Mouse (Mus musculus): ENCODE measurements around the gene Gsta1. TPM values are rescaled to one million over a fixed set of nuclear protein-coding genes. Genes with fewer than 3 reads are reported as not detected.

Gene Gsta1
- polyA plus RNA-seq (2012; rRNA removed; ENCODE audit: low replicate concordance): 0.23 TPM in 1 of 2 replicates, not detected in the other

GRCm38 (mm10) chr9:78230461-78230860 is at the start of gene Gsta1:
Gene Gsta1, plus strand, starts transcription at chr9:78230656.

GRCm38 (mm10) chr9:78182474-78182873 is 48.0 kb upstream of the Gsta1 start, which contains the start of gene Gsta4:
Gene Gsta4, plus strand, starts transcription at chr9:78182774.

DNA sequence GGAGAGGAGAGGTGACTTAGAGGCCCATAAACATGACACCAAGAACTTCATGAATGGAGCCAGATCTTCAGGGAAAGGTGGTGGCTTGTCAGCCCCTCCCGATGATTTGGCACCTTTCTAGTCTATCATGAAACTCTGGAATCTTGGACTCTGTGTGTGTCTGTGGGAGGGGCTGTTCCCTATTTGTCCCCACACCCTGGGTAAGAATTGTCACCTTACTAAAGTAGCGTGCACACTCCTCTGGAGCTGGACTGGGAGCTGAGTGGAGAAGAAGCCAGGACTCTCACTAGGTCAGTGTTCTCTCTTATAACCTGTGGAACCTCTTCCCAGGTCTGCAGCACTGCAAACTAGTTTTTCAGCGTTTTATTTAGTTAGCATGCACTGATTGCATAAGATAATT is 26.5 kb downstream of the Gsta1 start, which contains the start of gene Gm3776:
Gene Gm3776, plus strand, starts transcription at position 216 of the 400 bp plus-strand sequence.

GRCm38 (mm10) chr9:78289723-78290122 is 59.3 kb downstream of the Gsta1 start, which contains the start of gene Gm10639:
Gene Gm10639, plus strand, starts transcription at chr9:78289923.

Other genes with a start within 250 kb of the Gsta1 start
- not detected in 2 replicates for gene Gcm1, start 178.7 kb upstream of the Gsta1 start, polyA plus RNA-seq (2012; rRNA removed; ENCODE audit: low replicate concordance)
- gene Fbxo9, start 121.6 kb upstream of the Gsta1 start, polyA plus RNA-seq (2012; rRNA removed; ENCODE audit: low replicate concordance): 68.2 and 130 TPM in 2 replicates
- 13.9 and 15.8 TPM in 2 replicates for gene Ick, start 121.5 kb upstream of the Gsta1 start, polyA plus RNA-seq (2012; rRNA removed; ENCODE audit: low replicate concordance)
- 8.4 and 20.7 TPM in 2 replicates for gene Gsta4, start 47.9 kb upstream of the Gsta1 start, polyA plus RNA-seq (2012; rRNA removed; ENCODE audit: low replicate concordance)
- not detected in 2 replicates for gene Gm3776, start 26.5 kb downstream of the Gsta1 start, polyA plus RNA-seq (2012; rRNA removed; ENCODE audit: low replicate concordance)
- gene Gm10639, start 59.3 kb downstream of the Gsta1 start, polyA plus RNA-seq (2012; rRNA removed; ENCODE audit: low replicate concordance): not detected in 2 replicates
- not detected in 2 replicates for gene Omt2a, start 84.1 kb downstream of the Gsta1 start, polyA plus RNA-seq (2012; rRNA removed; ENCODE audit: low replicate concordance)
- not detected in 2 replicates for gene Omt2b, start 96.9 kb downstream of the Gsta1 start, polyA plus RNA-seq (2012; rRNA removed; ENCODE audit: low replicate concordance)
- gene Gsta2, start 125.1 kb downstream of the Gsta1 start, polyA plus RNA-seq (2012; rRNA removed; ENCODE audit: low replicate concordance): not detected in 2 replicates
- not detected in 2 replicates for gene Dppa5a, start 137.5 kb downstream of the Gsta1 start, polyA plus RNA-seq (2012; rRNA removed; ENCODE audit: low replicate concordance)
- not detected in 2 replicates for gene Ooep, start 148.1 kb downstream of the Gsta1 start, polyA plus RNA-seq (2012; rRNA removed; ENCODE audit: low replicate concordance)
- gene Ddx43, start 165.1 kb downstream of the Gsta1 start, polyA plus RNA-seq (2012; rRNA removed; ENCODE audit: low replicate concordance): 0.16 TPM in 1 of 2 replicates, not detected in the other
- gene Cgas, start 212.6 kb downstream of the Gsta1 start, polyA plus RNA-seq (2012; rRNA removed; ENCODE audit: low replicate concordance): 0.59 and 0.92 TPM in 2 replicates
- gene Mto1, start 217.6 kb downstream of the Gsta1 start, polyA plus RNA-seq (2012; rRNA removed; ENCODE audit: low replicate concordance): 18.2 and 18.5 TPM in 2 replicates
- 0.22 and 0.50 TPM in 2 replicates for gene Gm17324, start 218.1 kb downstream of the Gsta1 start, polyA plus RNA-seq (2012; rRNA removed; ENCODE audit: low replicate concordance)